14 mouse cellular contexts compared by ENCODE assay signal in the genomic region with DNA sequence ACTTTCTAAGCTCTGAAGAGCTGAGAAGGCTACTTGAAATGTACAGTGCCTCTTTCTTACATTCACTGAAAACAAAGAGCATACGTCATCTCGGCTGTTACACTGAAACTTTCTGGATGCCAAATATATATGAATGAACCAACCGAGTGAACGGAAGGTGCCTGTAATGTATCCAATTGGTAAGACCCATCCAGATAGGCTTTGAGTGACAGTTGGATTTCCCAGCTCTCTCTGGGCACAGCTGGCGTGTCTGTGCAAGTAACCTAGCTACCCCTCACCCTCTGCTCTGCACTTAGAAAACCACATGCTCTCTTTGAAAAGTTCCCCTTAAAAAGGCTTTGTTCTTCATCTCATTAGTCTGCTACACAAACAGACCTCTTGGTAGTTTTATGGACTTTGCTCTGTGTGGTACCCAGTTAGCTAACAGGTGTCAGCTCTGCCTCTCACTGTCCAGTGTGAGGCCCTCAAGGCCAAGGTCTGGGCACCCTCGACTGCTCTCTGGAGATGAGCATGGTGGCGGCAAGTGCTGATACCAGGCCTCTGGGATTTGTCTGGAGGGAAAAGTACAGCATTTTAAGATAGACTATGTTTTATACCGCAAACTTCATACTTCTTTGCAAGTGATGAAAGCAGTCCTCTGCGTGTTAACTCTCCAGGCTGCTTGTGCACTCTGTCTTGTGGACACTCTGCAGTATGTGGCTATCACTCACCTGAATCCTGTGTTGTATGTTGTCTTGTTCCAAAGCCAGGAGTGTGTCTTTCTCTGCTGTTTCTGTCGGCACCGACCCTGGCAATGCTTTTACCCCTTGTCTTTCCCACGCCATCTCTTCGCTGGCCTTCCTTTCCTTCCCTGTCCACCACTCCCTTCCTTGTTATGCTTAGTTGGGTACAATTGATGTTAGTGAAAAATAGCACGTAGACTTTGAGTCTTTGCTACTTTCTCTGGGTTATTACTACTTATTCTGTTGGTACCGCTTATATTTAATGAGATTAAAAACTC. TPM values are rescaled to one million over a fixed set of nuclear protein-coding genes. Genes with fewer than 3 reads are reported as not detected.
DNase-seq lines count a peak whose midpoint lies in the region; ATAC-seq lines count a peak whose summit lies in the region.
"Had no signal": no experiment of that assay in that cellular context is flagged by ENCODE, and none has a peak within 500 bp of the region (broad histone marks: within the 10 kb centered on the region; RNA-seq: fewer than 3 reads in every experiment).

No protein-coding gene starts in this region.

- H3K4me3 ChIP-seq in midbrain, embryonic 11.5 days (ENCODE audit: low read depth, low read length) = no peak overlapping the region
- no peak overlapping the region for H3K4me3 ChIP-seq in midbrain, embryonic 10.5 days
- H3K4me3 ChIP-seq: erythroblast, embryonic 14.5 days; hindbrain, embryonic 13.5 days; limb, embryonic 12.5 days had no signal

- 89% methylated on average over 15 of the region's 15 CpGs for WGBS in midbrain, embryonic 11.5 days
- 95% methylated on average over 15 of the region's 15 CpGs for WGBS in midbrain, embryonic 10.5 days

- no peaks in the 10 kb centered on the region for H3K36me3 ChIP-seq in midbrain, embryonic 11.5 days (ENCODE audit: control insufficient read depth, insufficient read depth, low read length)
- H3K36me3 ChIP-seq in midbrain, embryonic 10.5 days = 0 out of 2 replicates have a peak, but pooled peaks cover 3% of the 10 kb centered on the region
- H3K36me3 ChIP-seq: hindbrain, embryonic 13.5 days; limb, embryonic 12.5 days had no signal

- no peak overlapping the region for H3K9ac ChIP-seq in midbrain, embryonic 11.5 days (ENCODE audit: low read length)
- H3K9ac ChIP-seq: hindbrain, embryonic 13.5 days; limb, embryonic 12.5 days had no signal

- H3K27me3 ChIP-seq in midbrain, embryonic 11.5 days (ENCODE audit: control insufficient read depth, insufficient read depth, low read length) = no peaks in the 10 kb centered on the region
- H3K27me3 ChIP-seq in midbrain, embryonic 10.5 days (ENCODE audit: low read depth, poor library complexity, severe bottlenecking) = no peaks in the 10 kb centered on the region
- H3K27me3 ChIP-seq: CH12.LX; hindbrain, embryonic 13.5 days; limb, embryonic 12.5 days had no signal

- DNase-seq in midbrain, embryonic 11.5 days (ENCODE audit: low spot score, missing footprints) = peak; percentile 67
- DNase-seq in midbrain, embryonic 10.5 days (ENCODE audit: low spot score) = no peak
- peak; percentile 72 for DNase-seq in kidney, adult 9 months
- DNase-seq in thymus, adult 18-20 months = peak; percentile 29 to 57
- no peak for DNase-seq in adrenal gland, postnatal 36 days
- DNase-seq in layer of hippocampus, adult 18-20 months (ENCODE audit: low spot score in 2 of 2) = no peak
- DNase-seq in lung, adult 18-20 months = no peak
- DNase-seq: embryo, embryonic 11 days; lung, postnatal 10 days; right cerebral cortex, postnatal 14 days had no signal

- H3K4me2 ChIP-seq in midbrain, embryonic 11.5 days = no peak overlapping the region
- H3K4me2 ChIP-seq: hindbrain, embryonic 13.5 days; limb, embryonic 12.5 days had no signal

- ATAC-seq in midbrain, embryonic 11.5 days (ENCODE audit: low FRiP score) = no peak

- H3K4me1 ChIP-seq in midbrain, embryonic 11.5 days (ENCODE audit: control insufficient read depth, insufficient read depth, low read length) = no peaks in the 10 kb centered on the region
- no peaks in the 10 kb centered on the region for H3K4me1 ChIP-seq in midbrain, embryonic 10.5 days
- H3K4me1 ChIP-seq: hindbrain, embryonic 13.5 days had no signal

- H3K27ac ChIP-seq in midbrain, embryonic 11.5 days (ENCODE audit: low read depth, low read length) = no peak overlapping the region
- no peak overlapping the region for H3K27ac ChIP-seq in midbrain, embryonic 10.5 days (replicated peaks)
- H3K27ac ChIP-seq: hindbrain, embryonic 13.5 days; limb, embryonic 12.5 days had no signal

- H3K9me3 ChIP-seq in midbrain, embryonic 11.5 days (ENCODE audit: control insufficient read depth, low read length) = no peaks in the 10 kb centered on the region
- no peaks in the 10 kb centered on the region for H3K9me3 ChIP-seq in midbrain, embryonic 10.5 days (replicated peaks)
- H3K9me3 ChIP-seq: hindbrain, embryonic 13.5 days; limb, embryonic 12.5 days had no signal

RNA-seq across cellular contexts. Expression of a gene that starts 54.2 kb away (rescaled TPM):
- 176 and 188 TPM in 2 replicates for polyA plus RNA-seq in midbrain, embryonic 11.5 days (2014; fragmentation: Nextera tagmentation; extraction: Ambion mirVana)
- polyA plus RNA-seq in midbrain, embryonic 10.5 days (2016; fragmentation: Nextera tagmentation; extraction: Ambion mirVana) = 154 and 165 TPM in 2 replicates
- 100 to 1,000 TPM in 1 of 2 experiments, 10 to 100 TPM in 1; 99.1 to 112 TPM for total RNA-seq in adrenal gland, postnatal 36 days (2021)
- total RNA-seq in layer of hippocampus, adult 18-20 months (2021) = 100 to 1,000 TPM; 117 TPM

Comparison
In these comparisons a context has a peak if more than half of its experiments do, and no peak if none do; other contexts are left out.
1. DNase-seq: peak in midbrain, embryonic 11.5 days (single experiment), kidney, adult 9 months (single experiment) and thymus, adult 18-20 months (2 of 2); none in midbrain, embryonic 10.5 days (single experiment), adrenal gland, postnatal 36 days (0 of 2), layer of hippocampus, adult 18-20 months (0 of 2) and lung, adult 18-20 months (0 of 2).